Mouse (Mus musculus) ES-Bruce4 (cell line): ENCODE data around the gene Msi1.

Experiments
- CTCF ChIP-seq: IDR thresholded peaks from one replicate; pipeline ENCODE4 v1.8.1; 2011; ENCODE audit warnings: low read depth, low read length
- POLR2A ChIP-seq: IDR thresholded peaks from one replicate; pipeline ENCODE4 v1.8.1; 2011; ENCODE audit warnings: low read length; ENCODE audit not compliant: insufficient read depth

GRCm38 (mm10) chr5:115455838-115456237, 26.4 kb downstream of the Msi1 start:
- TF ChIP-seq POLR2A = no peak
- TF ChIP-seq CTCF = no peak
